Mouse (Mus musculus): ENCODE measurements around the gene Aggf1.

Aggf1 gene

GRCm38 (mm10) chr13:95330507-95330906 is 44.6 kb downstream of the Aggf1 start:
- DNase-seq = no peak

DNA sequence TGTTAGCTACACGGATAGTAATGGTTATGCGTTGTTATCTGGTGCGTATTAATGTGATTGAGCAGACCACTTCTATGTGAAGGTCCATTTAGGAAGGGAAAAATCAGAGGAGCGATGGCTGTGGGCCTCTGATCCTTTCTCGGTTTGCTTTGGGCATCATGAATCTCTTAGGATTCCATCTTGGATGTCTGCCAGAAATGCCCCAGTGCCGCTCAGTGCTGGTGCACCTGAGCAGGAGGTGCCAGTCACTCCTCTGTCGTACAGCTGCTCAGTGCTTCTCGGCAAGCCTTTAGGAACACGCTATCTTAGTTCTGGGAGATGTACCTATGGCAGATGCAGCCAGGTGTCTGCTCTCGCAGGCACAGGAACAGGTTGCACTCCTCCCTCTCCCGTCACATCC is 46.4 kb downstream of the Aggf1 start:
- peak; percentile 43 to 54 for DNase-seq

GRCm38 (mm10) chr13:95327345-95327741 is 47.8 kb downstream of the Aggf1 start:
- peak in 1 of 2 experiments; percentile 67 for DNase-seq

DNA sequence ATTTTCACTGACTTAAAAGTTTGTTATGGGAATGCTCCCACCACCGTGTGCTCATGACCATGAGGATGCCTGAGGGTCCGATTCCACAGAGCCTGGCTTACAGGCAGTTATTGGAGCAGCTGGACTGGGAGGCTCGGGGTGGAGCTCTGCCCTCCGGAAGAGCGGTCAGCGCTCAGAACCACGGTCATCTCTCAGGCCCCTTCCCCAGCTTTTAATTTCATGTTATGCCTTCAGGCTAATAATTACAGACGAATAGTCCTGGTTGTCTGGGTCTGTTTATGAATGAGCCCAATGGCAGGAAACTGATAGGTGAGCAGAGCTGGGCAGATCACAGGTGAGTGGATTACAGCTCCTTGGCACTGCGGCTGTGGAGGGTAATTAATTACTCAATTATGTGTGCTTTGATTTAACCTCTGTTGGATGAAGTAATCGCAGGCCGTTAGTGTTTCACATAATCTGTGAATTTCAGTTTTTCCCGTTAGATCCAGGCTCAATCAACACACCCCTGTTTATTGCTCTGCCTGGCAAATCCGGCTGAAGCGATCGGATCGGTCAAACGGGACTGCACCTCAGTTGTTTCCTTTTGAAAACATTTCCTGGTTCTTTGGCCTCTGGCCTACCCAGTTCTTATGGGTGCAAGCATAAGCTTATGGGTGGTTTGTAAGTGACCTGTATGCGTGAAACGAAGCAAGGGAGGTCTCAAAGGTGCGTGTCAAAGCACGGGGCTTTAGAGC is 48.4 kb downstream of the Aggf1 start:
- DNase-seq = peak; percentile 25 to 48

- DNase-seq = no peak
These were observed 49.1 kb downstream of the Aggf1 start for GRCm38 (mm10) chr13:95325907-95326550.

DNA sequence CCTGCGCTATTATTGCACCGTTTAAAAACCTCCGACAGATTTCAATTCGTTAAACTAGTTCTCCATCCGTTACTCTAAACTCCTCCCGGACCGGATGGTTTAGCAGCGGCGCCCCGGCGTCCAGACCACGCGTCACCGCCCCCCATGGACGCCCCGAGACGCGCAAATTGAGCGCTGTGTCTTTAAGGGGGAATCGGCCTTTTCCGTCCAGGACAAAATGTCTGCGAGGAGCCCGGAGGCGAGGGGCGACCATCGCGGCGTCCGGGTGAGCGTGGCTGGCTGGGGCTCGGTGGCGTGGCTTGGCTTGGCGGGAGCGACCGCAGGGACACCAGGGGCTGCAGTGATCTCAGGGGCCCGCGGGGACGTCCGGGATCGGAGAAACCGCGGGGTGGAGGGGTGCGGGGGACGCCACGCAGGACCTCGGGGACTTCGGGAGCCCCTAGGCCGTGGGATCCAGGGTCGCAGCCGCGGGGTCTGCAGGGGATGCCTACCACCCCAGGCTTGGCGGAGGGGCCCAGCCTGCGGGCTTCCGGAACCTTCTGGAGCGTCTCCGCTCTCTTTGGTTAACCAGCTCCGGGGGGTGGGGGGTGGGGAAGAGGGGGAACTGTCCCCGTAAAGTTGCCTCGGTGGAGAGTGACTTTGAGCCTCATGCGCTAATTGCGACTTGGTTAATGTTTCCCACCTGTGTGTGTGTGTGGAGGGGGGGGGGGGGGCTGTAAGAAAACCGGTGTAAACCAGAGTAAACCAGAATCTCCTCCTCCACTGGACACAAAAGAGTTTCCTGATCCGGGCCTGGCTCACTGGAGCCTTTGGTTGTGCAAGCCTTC is 49.9 kb downstream of the Aggf1 start:
- peak; percentile 82 for DNase-seq

DNA sequence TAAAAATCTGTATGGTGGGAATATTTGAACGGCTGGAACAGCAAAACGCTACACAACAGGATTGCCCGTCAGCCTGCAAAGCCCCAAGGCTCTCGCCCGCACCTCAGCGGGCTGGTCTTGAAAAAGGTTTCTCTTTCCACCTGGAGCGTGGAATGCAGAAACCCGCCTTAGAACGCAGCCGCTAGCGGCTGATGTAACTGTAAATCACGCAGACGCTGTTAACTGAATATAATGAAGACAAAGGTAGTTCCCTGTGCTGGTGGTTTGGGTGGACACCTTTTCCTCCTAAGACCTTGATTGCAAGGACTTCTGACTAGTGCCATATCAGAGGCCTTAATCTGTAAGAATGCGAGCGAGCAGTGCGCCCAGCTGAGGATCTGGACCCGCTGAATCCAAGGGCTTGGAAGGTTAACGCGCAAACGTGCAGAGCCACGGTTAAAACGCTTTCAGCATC is 50.5 kb downstream of the Aggf1 start:
- DNase-seq = no peak

GRCm38 (mm10) chr13:95323950-95324625 is 51.1 kb downstream of the Aggf1 start:
- DNase-seq = peak; percentile 75 to 88

DNA sequence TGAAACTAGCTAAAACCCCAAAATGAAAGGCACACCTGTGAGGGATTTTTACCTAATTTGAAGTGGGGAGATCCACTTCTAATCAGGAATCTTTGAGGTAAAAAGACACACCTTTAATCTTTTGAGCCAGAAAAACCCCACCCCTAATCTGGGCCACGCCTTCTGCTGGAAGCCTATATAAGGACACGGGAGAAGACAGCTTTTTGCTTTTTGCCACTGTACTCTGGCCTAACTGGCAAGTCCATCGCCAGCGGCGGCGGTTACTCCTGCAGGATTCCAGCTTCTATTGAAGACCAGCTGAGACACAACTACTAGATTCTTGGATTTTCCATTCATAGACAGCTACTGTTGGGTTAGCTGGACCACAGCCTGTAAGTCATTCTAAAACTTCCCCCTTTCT is 51.8 kb downstream of the Aggf1 start, which contains the start of gene Zbed3:
TSS of gene Zbed3 (plus strand) at position 213 of the 400 bp plus-strand sequence.
- DNase-seq = no peak

GRCm38 (mm10) chr13:95320451-95320850 is 54.7 kb downstream of the Aggf1 start:
- no peak for DNase-seq

DNA sequence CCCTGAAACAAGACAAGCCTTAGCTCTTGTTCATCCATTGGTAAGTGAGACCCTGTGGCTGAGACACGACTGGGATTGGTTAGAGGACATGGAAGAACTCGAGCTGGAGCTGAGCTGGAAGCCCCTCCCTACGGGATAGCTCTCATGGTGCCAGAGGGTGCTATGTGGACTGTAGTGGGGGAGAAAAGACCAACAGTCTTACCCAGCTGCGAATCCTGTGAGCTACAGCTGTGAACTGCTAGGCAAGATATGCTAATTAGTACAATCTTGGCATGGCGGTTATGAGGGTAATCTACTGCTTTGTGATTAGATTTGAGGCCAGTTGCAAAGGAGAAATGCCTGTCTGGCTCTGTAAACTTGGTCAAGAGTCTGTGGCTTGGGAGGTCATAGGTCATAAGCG is 56.0 kb downstream of the Aggf1 start:
- DNase-seq = no peak

- no peak for DNase-seq
These were observed 63.1 kb downstream of the Aggf1 start for GRCm38 (mm10) chr13:95312016-95312415.

DNA sequence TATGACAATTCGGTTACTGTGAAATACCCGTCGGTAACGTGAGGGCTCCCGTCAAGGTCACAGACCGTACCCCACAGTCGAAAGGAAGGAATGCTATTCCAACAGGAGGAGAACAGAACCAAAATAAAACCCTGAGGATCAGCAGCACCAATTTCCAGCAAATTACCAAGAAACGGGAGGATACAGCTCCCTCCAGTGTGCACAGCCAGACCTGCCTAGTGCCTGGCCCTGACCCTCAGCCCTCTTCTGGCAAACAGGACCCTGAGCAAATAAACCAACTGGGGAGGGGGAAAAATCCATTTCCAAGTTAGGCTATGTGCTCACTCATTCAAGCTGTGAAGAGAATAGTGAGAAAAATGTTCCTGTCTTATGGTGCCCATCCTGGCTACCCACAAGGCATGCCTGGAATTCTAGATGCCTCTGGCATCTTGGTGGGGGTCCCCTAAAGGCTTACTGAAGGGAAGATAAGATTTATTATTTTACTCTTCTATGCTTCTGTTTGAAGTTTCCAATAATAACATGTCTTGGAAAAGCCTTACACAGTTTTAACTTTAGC is 68.0 kb downstream of the Aggf1 start:
- DNase-seq = no peak

GRCm38 (mm10) chr13:95306596-95306995 is 68.6 kb downstream of the Aggf1 start:
- no peak for DNase-seq
